Mouse (Mus musculus): ENCODE results near the gene Samd8.
A peak's percentile ranks its signal among the peaks of the same experiment; 100 is the strongest.

Samd8 gene

DNA sequence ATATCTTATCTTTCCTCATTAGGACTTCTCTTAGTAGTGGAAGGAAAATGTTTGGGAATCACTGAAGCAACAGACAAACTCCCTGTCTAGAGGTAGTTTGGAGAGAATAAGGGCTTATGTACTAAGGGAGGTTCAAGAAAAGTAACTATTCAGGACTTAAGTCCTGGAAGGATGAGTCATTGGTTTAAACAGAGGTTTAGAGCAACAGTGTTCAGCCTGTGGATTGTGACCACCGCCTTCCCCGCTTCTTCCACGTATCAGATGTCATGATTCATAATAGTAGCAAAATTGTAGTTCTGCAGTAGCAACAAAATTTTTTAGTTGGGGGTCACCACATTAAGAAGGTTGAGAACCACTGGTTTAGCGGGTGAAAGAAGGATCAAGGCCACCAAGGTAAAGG, 50.3 kb downstream of the Samd8 start:
- no peak for DNase-seq (ENCODE audit: low spot score in 2 of 2)

DNA sequence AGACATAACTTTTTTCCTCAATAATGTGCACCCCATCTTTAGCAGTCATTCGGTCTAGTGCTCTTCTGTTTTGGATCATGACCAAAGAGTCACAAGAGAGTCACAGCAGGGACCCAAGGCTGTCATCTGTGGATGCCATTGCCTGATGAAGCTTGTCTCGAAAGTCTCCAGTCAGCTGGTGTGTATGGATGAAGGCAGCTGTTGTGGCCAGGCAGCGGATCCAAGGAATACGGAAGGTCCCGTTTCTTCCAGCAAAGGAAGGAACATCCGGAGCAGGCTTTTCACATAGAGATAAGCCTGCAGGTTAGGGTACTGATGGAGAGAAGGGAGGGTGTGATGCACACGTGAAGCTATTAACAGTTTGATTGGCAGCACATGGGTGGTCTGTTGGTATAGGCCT, 51.3 kb downstream of the Samd8 start:
- no peak for DNase-seq (ENCODE audit: low spot score in 2 of 2)

DNA sequence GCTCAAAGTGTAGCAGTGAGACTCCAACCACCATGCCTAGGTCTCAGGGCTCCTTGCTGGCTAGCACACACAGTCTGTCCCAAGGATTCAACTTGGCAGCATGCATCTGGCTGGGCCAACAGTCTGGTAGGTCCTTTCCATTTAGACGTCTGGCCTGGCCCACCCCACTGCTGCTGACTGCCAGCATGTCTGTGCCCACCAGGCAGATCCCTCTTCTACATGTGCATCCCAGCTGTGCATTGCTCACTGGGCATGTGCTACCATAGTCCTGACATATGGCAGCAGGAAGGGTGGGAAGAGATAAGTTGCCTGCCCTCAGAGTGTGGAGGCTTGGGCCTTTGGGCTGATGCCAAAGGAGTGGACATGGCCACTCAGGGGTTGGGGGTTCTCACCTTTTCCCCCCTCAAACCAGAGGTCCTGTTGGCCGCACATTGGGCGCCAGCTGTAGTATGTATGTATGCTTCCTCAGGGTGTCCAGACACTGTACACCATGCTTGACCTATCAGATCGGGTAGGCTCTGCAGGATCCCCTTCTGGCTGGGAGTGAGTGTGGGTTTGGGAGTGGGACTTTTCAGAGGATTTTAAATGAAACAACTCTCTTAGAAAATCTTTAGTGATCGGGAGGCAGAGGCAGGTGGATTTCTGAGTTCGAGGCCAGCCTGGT, 52.3 kb downstream of the Samd8 start:
- DNase-seq (ENCODE audit: low spot score in 2 of 2): no peak

DNA sequence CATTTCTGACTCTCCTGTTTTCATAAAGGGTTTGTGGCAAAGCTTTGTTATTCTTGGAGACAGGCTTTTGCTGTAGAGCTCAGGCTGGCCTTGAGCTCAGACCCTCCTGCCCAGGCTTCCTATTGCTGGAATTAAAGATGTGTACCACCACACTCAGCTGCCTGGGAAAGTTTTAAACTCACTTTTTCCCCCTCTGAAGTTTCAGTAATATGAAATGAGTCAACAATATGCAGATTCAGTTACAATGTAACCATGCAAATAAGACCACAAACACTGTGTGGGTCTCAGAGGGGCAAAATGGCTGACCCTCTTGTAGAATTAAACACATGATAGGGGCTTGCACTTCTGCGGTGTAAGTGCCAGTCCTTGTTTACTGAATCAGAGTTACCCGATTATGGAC, 55.9 kb downstream of the Samd8 start:
- DNase-seq (ENCODE audit: low spot score in 2 of 2): no peak

DNA sequence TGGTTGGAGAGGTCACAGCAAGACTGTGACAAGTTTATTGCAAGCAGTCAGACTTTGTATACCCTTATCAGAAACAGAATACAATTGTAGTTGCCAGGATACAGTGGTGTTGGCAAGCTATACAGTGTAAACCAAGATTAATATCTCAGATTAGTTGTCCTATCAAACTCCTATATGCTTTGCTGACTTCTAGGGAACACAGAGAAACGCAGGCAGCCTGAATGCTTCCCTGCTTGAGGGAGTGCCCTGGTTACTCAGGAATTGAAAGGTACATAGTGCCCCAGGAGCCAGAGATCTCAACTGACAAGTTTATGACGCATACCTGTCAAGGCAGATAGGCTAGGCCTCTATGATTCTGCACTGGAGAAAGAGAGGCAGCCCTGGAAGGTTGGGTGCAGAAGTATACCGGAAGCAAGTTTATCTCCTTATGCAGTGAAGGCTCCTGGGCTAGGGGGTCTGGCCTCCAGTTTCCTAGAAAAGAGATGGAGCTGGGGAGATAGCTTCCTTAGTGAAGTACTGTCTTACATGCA, 56.4 kb downstream of the Samd8 start:
- DNase-seq (ENCODE audit: low spot score in 2 of 2): no peak

DNA sequence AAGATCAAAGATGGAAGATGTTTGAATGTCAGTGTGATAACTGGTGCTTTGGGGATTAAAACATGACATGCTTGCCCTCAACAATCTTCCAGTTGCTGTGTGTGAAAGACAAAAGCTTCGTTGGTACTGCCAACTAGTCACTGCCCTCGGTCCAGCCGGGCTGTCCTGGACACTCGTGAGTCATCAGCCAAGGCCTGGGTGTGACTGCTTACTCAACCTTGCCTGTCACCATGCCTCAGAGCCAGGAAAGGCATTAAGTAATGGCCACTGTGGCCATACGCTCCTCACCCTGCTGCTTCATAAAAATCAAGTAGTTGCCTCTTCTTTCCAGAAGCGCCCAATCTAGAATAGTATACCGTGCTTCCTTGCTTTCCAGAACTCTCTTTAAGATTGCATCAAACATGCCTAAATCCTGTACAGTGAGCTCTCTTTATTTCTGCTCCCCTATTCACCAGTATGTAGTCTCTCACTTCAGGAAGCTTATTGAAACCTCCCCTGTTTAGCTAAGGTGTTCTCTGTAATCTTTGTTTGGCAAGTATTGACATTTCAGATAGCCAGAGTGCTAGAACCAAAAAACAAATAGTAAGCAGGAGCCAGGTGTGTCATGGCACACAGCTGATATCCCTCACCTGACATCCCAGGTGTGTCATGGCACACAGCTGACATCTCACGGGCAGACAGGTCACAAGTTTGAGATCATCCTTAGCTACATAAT, 58.0 kb downstream of the Samd8 start:
- no peak for DNase-seq (ENCODE audit: low spot score in 2 of 2)

DNA sequence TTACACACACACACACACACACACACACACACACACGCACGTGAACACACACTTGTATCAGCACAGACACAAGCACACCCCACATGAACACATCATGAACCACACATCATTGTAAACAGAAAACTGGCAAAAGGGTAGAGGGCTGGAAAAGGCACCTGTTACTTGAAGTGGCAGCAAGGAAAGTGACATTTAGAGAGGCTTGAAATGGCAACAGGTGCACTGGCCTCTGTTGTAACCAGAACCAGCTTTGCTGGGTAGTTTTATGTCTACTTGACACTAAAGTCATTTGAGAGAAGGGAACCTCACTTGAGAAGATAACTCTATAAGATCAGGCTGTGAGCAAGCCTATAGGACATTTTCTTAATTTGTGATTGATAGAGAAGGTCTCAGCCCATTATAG, 59.1 kb downstream of the Samd8 start:
- no peak for DNase-seq (ENCODE audit: low spot score in 2 of 2)

DNA sequence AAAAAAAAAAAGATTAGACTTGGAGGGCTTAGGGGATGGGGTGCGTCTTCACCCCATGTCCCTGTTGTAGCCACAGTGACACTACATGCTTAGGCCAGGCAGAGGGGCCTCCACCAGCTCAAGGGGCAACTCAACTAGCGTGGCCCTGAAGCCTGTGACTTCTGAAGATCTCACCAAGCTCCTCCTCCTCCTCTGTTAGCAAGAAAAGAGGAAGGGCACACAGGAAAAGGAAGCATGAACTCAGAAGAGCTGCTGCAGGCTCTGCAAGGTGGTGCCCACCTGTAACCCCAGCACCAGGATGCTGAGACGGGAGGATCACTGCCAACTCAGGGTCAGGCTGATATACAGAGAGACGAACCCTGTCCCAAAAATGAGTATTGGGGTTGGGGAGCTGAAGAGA, 61.0 kb downstream of the Samd8 start:
- no peak for DNase-seq (ENCODE audit: low spot score in 2 of 2)

DNA sequence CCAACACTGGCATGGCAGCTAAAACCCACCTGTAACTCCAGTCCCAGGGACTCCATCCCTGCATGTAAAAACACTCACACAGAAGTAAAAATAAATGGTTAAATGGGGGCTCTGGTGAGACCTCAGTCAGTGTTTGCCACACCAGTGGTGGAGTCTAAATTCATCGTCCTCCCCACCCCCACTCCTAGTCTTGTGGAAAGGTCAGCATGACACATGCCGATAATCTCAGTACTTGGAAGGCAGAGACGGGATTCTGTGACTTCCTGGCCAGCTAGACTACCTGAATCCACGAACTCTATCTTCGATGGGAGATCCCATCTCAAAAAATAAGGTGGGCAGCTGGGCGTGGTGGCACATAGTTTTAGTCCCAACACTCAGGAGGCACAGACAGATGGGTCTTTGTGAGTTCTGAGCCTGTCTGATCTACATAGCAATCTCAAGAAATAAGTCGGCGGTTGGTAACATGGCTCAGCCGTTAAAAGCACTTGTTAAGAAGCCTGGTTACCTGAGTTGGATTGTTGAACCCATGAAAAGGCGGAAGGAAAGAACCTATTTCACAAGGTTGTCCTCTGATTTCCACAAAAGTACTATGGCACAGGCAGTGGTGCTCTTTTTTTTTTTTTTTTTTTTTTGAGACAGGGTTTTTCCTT, 61.5 kb downstream of the Samd8 start:
- DNase-seq (ENCODE audit: low spot score in 2 of 2): no peak

DNA sequence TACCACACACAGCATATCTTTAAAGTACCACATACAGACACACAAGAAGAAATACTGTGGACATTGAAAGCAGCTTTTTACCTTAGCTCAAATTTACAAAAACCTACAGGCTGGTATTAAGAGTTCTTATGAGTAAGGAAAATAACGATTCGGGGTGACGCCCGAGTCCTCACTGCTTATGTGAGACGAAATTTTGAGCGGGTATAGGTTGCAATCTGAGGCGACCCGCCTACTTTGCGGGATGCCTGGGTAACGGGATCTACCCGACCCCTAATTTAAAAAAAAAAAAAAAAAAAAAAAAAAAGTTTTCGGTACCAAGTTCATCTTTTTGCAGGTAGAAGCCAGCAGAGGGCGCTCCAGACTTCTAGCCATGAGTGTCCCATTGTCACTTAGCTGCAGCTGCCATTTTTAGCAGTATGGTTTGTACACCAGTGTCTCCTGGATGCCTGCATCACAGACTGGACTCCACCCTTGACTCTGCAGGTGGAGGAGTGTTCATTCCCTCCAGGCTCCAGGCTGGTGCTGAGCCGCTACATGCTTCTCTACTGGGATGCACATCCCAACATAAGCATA, 62.3 kb downstream of the Samd8 start:
- DNase-seq (ENCODE audit: low spot score in 2 of 2): no peak

DNA sequence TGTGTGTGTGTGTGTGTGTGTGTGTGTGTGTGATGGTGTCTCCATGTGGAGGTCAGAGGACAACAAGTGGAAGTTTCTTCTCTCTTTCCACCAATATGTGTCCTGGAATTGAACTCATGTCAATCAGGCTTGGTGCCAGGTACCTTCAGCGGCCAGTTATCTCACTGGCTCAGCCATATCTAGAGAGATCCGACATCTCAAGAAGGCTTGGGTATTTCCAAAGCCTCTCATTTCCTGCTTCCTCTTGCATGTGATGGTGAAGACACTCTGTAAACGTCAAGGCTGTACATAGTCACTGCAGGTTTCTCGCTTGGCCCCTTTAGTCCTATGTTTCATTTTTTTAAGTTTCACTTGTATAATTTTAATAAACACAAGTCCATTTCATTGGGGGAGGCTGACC, 62.9 kb downstream of the Samd8 start:
- no peak for DNase-seq (ENCODE audit: low spot score in 2 of 2)

DNA sequence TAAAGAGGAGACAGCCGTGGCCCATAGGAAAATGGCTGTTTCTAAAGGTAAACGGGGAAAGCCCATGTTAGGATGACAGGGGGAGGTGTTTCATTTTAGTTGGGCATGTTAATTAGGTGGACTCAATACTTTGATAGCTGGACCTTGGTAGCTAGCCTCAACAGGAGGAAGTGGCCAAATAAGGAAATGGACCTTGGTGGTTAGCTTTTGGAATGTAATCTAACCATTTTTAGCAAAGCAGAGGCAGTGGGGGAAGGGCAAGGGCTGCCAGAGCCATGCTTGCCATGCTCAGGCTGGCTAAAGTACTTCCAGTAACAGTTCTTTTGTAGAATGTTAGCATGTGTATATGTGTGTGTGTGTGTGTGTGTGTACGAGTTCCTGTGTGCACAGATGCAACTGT, 63.5 kb downstream of the Samd8 start:
- DNase-seq (ENCODE audit: low spot score in 2 of 2): no peak

DNA sequence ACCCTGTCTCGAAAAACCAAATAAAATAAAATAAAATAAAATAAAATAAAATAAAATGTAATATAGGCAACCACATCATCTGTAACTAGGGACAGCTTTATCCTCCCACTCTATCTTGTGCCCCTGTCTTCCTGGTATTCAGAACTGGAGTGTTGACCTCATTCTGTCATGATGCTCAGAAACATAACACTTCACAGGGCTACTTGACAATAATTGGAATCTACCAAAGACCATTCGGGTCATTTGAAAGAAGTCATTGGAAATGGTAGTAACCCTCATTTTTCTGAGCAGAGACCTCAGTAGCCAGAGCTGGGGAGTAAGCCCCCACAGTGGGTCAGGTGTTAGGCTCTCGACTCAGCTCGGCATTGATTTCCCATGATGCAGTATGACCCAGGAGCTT, 64.3 kb downstream of the Samd8 start:
- DNase-seq (ENCODE audit: low spot score in 2 of 2): no peak

DNA sequence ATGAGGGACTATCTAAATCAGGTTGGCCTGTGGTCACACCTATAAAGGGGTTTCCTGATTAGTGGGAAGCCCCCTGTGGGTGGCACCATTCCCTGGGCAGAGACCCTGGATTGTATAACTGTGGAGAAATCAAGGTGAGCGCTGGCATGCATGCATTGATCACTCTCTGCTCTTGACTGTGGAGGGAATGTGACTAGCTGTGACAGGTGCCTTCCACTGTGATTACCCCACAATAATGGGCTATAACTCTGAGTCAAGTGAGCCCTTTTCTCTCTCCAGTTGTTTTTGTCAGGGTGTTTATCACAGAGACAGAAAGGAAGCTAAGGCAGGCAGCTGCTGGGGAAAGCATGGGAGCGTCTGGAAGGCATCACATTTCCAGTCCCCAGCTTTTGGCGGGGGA, 65.9 kb downstream of the Samd8 start:
- no peak for DNase-seq (ENCODE audit: low spot score in 2 of 2)

DNA sequence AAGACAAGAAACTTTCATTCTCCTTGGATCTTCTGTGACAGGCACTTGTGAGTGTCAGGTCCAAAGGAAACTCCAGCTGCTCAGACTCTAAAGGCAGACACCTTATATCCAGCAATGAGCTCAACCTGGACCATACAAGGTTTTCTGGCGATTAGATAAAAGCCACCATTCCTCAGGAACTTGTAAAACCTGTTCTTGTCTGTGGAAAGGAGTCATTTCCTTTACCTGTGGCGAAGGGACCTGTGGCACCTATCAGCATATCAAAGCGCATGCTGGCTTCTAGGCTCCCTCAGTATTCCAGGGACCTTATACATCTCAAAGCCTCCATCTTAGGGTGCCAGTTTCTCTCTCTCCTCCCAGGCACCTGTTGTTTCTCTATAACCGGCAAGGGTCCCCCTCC, 67.1 kb downstream of the Samd8 start:
- DNase-seq (ENCODE audit: low spot score in 2 of 2): no peak

DNA sequence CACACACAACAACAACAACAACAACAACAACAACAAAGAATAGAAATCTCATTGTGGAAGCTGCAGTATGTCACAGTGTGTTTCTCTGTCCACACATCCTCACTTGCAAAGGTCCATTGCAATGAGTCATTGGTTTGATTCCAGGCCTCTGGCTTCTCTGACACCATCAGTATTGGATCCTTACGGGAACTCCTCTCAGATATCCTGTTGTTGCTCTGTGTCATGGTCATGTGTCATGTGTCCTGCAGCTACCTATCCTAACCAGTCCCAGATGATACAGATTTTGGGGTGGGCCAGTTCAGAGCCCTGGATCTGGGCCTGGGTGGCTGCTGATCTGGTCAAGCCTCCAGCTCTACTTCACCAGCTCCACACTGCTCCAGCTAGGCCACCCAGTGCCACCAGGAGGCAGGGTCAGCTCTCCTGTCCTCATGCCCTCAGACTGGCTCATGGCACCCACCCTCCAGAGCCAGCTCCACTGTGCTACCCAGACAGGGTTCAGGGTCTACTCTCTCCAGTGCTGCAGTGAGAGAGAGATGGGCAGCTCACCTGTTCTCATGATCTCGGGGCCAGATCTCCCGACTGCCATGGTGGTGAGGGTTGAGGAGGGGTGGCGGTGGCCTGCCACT, 70.7 kb downstream of the Samd8 start:
- no peak for DNase-seq (ENCODE audit: low spot score in 2 of 2)

DNA sequence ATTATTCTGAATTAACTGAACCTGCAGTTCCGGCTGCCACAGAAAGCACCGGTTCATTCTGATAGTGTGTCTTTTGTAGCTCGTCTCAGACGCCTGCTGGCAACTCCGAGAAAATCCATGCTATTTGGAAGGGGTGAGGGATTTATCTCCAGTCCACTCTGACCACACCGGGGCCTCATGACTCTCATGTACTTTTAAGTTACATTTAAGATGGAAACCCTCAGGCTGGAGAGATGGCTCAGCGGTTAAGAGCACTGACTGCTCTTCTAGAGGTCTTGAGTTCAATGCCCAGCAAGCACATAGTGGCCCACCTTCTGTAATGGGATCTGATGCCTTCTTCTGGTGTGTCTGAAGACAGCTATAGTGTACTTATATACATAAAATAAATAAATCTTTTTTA, 72.0 kb downstream of the Samd8 start:
- DNase-seq (ENCODE audit: low spot score in 2 of 2): no peak

DNA sequence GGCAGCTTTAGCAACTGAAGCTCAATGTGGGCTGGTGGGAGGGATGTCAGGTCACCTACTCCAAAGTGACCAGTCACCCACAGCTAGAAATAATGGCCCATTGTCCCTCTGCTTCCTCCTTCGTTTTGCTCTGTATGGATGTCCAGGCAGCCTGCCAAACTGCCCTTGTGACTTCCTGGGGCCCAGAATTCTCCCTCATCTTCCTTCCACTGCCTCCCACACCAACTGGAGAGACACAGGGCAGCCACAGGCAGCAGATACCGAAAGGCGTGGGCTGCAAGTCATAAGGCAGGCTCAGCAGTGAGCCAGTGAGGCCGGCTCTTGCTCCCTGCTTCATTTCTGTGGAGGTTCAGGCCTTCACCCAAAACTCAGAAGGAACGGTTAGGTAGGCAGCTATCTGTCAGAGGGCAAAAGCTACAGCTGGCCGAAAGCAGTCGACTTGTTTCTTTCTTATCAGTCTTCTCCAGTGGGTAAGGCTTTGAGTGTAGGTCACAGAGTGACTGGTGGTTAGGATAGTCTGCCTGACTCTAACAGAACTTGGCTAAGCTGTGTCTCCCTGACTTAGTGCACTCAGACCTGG, 72.6 kb downstream of the Samd8 start:
- DNase-seq (ENCODE audit: low spot score in 2 of 2): peak; percentile 35 to 63

DNA sequence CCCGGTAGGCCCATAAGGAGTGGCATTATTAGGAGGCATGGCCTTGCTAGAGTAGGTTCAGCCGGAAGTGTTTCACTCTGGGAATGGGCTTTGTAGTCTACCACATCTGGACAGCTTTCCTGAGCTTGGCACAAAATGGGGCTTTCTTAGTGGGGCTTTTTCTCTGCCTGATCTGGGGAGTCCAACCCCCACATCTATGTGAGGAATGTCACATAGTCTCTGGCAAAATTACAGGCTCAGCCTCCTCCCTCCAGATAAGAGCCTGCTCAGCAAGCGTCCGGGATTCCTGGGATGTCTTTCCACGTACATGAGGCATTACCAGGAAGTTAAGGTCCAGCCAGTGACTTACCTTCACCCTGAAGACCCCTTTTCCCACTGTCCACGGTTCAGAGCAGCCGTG, 73.6 kb downstream of the Samd8 start:
- DNase-seq (ENCODE audit: low spot score in 2 of 2): no peak

DNA sequence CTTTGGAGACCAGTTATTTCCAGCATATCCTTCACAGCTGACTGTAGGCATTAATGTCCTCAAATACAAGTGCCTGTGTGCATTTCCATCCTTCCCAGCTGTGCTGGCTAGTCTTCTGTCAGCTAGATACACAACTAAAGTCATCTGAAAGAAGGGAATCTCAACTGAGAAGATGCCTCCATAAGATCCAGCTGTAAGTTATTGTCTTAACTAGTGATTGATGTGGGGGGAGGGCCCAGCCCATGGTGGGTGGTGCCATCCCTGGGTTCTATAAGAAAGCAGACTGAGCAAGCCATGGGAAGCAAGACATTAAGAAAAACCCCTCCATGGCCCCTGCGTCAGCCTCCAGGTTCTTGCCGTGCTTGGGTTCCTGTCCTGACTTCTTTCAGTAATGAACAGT, 74.6 kb downstream of the Samd8 start, which contains the start of gene Vdac2:
Vdac2 (plus strand) TSS at position 301 of the 400 bp plus-strand sequence.
- DNase-seq (ENCODE audit: low spot score in 2 of 2): no peak

DNA sequence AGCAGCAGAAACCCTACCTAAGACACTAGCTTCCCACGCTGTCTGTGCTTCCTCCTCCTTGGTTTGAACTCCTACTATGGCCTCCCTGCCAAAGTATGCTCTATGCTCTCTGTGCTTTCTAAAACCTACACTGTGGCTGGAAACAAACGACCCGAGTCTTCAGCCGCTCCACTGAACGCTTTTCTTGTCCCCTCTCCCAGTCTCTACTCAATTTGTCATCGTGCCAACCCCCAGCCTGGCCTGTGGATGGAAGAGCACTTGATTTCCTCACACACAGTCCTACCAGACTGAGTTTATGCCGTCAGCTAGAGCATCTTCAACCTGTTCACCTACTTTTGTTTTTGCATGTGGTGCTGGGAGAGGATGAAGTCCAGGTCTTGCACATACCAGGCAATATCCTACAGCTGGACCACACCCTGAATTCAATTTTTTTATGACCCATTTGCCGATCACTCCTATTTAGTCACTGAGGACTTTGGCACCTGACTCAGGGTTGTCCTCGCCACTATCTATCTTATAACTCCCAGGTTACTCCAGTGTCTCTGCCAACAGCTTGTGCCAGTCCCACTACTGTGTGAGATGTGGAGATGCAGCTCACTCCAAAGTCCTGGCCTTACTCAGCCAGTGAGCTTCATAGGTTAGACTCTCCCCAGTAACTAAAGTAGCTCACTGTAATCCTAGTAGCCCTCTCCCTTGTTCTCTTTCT, 75.6 kb downstream of the Samd8 start:
- no peak for DNase-seq (ENCODE audit: low spot score in 2 of 2)

Data from frontal cortex, postnatal 14 days (tissue).